Mouse (Mus musculus) layer of hippocampus, postnatal 14 days (tissue): ENCODE results near the gene Gm21887. TPM values are rescaled to one million over a fixed set of nuclear protein-coding genes. Genes with fewer than 3 reads are reported as not detected.
A peak's percentile ranks its signal among the peaks of the same experiment; 100 is the strongest.
"Not testable (repeated sequence)": the region's sequence is repeated elsewhere in the genome, so short reads cannot be mapped to it uniquely, and the experiment has no call there.

Source experiments
- DNase-seq, 2 experiments: peaks; one replicate each; pipeline ENCODE4 v3.0.0; 2021 to 2022; ENCODE audit warnings: low spot score in 2 of 2, mixed read lengths in 1 of 2
- total RNA-seq, 2 experiments: library from RNA; stranded (reverse); gene quantifications; 2 replicates each; pipeline ENCODE4 v1.2.3; 2021

Gm21887 gene
- total RNA-seq, 2 experiments from 2014 or later: 225 to 399 TPM

- DNase-seq: peak; percentile 19 to 28
Measured at GRCm38 (mm10) chrX:169983401-169984165, 25.9 kb upstream of the Gm21887 start.

GRCm38 (mm10) chrX:169984331-169984730, 25.1 kb upstream of the Gm21887 start:
- DNase-seq: not testable (repeated sequence)

GRCm38 (mm10) chrX:169984853-169985252, 24.6 kb upstream of the Gm21887 start:
- peak; percentile 28 to 49 for DNase-seq

GRCm38 (mm10) chrX:169985796-169986195, 23.7 kb upstream of the Gm21887 start:
- DNase-seq: peak; percentile 37 to 54

- DNase-seq: peak; percentile 92 to 97
Measured at GRCm38 (mm10) chrX:169986519-169987367, 22.7 kb upstream of the Gm21887 start.

GRCm38 (mm10) chrX:169987368-169987837, 22.1 kb upstream of the Gm21887 start:
- peak; percentile 67 to 72 for DNase-seq

- peak; percentile 54 to 59 for DNase-seq
Measured at GRCm38 (mm10) chrX:169988571-169989218, 20.8 kb upstream of the Gm21887 start.

GRCm38 (mm10) chrX:169989219-169989595, 20.3 kb upstream of the Gm21887 start:
- DNase-seq: not testable (repeated sequence)

GRCm38 (mm10) chrX:169989691-169990631, 19.5 kb upstream of the Gm21887 start:
- DNase-seq: peak; percentile 85 to 94

- peak; percentile 99 for DNase-seq
Measured at GRCm38 (mm10) chrX:169991128-169991873, 18.2 kb upstream of the Gm21887 start.

- peak in 1 of 2 experiments; percentile 24 for DNase-seq
Measured at GRCm38 (mm10) chrX:169992086-169992930, 17.2 kb upstream of the Gm21887 start.

- DNase-seq: peak in 1 of 2 experiments; percentile 53
Measured at GRCm38 (mm10) chrX:169992951-169993547, 16.4 kb upstream of the Gm21887 start.

- DNase-seq: peak in 1 of 2 experiments; percentile 52
Measured at GRCm38 (mm10) chrX:169994011-169994865, 15.2 kb upstream of the Gm21887 start.

GRCm38 (mm10) chrX:169994866-169995711, 14.4 kb upstream of the Gm21887 start:
- peak in 1 of 2 experiments; percentile 33 for DNase-seq

- DNase-seq: peak in 1 of 2 experiments; percentile 45
Measured at GRCm38 (mm10) chrX:169995909-169996521, 13.4 kb upstream of the Gm21887 start.

- peak; percentile 94 for DNase-seq
Measured at GRCm38 (mm10) chrX:169996926-169997325, 12.5 kb upstream of the Gm21887 start.
